Mouse (Mus musculus) retina, postnatal 7 days (tissue): ENCODE results near the gene Abhd13.

ENCODE experiments used
- DNase-seq: peaks from one replicate; pipeline ENCODE4 v3.0.0-alpha.2; 2012; ENCODE audit warnings: low read depth, low spot score

Gene Abhd13

GRCm38 (mm10) chr8:10016252-10016651 is 38.7 kb downstream of the Abhd13 start:
- no peak for DNase-seq

- DNase-seq: no peak
Observed at GRCm38 (mm10) chr8:10017231-10017630, 39.7 kb downstream of the Abhd13 start.

GRCm38 (mm10) chr8:10030320-10031060 is 53.0 kb downstream of the Abhd13 start:
- no peak for DNase-seq

- DNase-seq: no peak
Observed at GRCm38 (mm10) chr8:10031177-10031576, 53.7 kb downstream of the Abhd13 start.

- no peak for DNase-seq
Observed at GRCm38 (mm10) chr8:10040866-10041265, 63.4 kb downstream of the Abhd13 start.
